Mouse (Mus musculus) brain, embryonic 18.5 days (tissue): ENCODE data around the gene Gabra1.

ENCODE experiments used
- DNase-seq: peaks from one replicate; pipeline ENCODE4 v3.0.0-alpha.2; 2012; ENCODE audit warnings: low read depth, low spot score

The Gabra1 gene

GRCm38 (mm10) chr11:42182825-42183152 is at the start of gene Gabra1:
Gene Gabra1 (minus strand): TSS chr11:42182930.
- DNase-seq, result peak; percentile 49

- peak; percentile 57 for DNase-seq
Measured at GRCm38 (mm10) chr11:42181973-42182824, 531 bp downstream of the Gabra1 start.

DNA sequence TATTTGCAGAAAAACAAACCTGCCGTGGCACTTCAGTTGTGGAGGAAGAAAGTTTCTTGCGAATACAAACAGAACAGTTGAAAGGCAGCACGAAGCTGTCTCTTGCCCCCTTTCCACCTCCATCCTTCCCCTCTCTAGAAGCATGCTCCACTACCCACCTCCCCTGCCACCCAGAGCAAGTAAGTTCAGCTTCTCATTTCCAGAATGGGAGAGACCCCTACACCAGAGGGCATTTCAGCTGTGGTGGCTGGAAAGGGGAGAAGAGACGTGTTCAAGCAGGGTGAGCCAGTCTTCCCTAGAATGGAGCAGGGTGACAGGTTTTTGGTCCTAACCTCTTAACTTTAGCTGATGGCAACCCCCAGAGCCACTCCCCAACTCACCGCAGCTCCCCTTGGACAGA is 1.3 kb downstream of the Gabra1 start:
- DNase-seq, result no peak

DNA sequence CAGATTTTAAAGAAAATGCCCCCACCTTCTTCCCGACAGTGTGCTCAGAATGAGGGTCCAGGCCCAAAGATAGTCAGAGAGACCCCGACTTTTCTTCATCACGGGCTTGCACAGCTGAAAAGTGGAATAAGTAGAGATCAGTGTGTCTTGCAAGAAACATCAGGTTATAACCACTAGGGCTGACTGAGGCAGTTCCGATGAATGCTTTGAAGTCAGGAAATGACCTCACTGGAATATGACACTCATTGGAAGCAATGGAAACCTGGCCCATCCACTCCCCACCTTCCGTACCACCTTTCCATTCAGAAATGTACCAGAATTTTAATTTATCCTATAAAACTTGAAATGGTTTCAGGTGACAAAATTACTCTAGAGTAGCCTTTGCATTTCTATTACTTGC is 3.2 kb downstream of the Gabra1 start:
- DNase-seq, result no peak

DNA sequence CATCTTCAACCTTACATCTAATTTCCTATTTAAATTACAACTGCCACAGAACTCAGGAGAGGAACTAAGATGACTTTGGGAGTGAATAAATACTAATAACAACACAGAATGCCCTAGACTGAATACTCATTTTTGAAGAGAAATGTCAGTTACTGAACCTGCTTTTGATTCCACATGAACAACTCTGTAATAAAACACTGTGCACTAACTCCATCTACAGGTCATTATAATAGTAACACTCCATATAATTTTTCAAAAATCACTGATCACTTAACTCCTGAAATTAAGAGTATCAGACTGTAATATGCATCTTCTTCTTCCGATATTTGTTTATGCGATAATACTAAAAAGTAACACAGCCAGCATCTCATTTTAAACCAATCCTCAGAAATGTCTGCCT is 4.4 kb downstream of the Gabra1 start:
- no peak for DNase-seq

DNA sequence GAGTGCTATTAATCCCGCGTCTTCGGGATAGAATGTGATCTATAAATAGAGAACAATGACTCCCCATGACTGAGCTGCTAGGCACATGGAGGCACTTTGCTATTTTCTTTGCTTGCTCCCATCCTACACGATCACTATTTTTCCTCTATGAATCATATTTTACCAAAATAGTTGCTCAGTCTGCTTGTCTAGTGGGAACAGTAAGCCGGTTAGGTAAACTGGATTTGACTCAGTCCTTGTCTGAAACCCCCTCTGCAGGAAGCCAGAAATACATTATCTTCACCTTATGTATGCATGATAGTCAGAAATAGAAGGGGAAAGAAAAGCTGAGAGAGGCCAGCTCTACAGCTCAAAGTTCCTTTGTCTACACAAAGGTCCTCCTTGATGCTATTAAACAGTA is 31.3 kb downstream of the Gabra1 start:
- DNase-seq, result no peak

- DNase-seq, result no peak
Measured at GRCm38 (mm10) chr11:42116931-42117330, 65.8 kb downstream of the Gabra1 start.

GRCm38 (mm10) chr11:42110051-42110450 is 72.7 kb downstream of the Gabra1 start:
- DNase-seq, result no peak

DNA sequence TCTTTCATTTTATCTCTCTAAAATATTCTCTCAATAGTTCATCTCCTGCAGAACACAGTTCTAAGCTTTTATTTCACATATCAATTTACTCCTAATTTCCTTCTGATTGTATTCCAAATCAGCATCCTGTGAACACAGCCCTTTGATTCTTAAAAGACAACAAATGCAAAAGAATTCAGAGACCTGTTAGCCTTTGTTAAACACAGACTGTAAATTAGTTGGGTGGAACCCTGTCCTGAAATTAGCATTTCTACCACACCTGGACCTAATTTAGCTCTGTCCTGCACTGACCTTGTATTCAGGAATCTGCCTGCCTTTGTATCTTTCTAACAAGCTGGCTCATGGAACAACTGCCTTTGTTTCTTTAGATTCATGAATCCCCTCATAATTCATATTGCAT is 73.1 kb downstream of the Gabra1 start:
- DNase-seq, result no peak

DNA sequence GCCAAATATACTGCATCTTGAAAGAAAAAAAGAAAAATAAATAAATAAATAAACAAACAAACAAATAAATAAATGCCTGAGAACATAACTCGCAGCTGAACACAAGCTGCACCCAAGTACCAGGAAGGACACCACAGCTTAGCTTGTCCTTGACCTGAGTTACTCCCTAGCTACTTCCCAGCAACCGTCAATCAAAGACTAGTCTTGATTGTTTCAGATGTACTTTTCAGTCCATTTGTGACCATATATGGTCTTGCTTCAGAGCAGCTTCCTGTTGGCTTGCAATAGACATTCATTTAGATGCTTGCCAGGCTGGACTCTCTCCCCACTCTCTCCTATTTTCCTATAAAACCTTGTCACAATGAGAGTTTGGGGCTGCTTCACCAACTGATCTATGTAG is 87.2 kb downstream of the Gabra1 start:
- no peak for DNase-seq
